Mouse (Mus musculus): ENCODE results near the gene Gpr161.

Gpr161 gene

DNA sequence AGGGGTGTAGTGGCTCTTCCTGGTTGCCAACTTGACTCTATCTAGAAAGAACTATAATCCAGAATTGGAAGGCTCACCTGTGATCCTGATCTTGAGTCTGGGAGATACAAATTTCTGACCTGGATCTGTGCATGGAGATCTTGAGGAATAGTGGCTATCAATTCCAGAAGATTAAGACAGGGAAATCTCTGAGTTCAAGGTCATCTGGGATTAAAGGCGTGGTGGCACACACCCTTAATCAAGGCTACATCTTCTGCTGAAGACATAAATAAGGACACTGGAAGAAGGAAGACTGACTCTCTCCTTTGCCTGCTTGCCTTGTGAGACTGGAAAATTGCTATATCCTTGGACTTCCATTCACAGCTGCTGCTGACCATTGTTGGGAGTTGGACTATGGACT, at the start of gene Gpr161:
TSS of gene Gpr161 (plus strand) at position 301 of the 400 bp plus-strand sequence.
- DNase-seq (ENCODE audit: low spot score in 2 of 2), result no peak

DNA sequence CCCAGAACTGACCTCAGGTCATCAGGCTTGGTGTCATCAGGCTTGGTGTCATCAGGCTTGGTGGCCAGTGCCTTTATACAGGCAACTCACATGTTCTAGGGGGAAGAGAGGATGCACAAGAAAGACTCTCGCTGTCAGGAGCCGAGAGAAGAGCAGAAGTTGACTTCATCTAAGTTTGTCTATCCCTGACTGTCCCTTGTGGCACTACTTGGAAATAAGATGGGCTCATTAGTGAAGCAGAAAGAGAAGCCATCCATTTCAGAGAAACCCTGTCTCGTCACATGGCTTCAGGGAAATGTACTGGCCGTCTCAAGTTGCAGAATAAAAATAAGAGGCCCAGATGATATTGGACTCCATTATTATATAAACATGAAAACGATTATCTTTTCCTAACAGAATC, 49.0 kb upstream of the Gpr161 start:
- DNase-seq (ENCODE audit: low spot score in 2 of 2), result no peak

- DNase-seq (ENCODE audit: low spot score in 2 of 2), result no peak
These were observed 48.5 kb upstream of the Gpr161 start for GRCm38 (mm10) chr1:165247085-165247484.

DNA sequence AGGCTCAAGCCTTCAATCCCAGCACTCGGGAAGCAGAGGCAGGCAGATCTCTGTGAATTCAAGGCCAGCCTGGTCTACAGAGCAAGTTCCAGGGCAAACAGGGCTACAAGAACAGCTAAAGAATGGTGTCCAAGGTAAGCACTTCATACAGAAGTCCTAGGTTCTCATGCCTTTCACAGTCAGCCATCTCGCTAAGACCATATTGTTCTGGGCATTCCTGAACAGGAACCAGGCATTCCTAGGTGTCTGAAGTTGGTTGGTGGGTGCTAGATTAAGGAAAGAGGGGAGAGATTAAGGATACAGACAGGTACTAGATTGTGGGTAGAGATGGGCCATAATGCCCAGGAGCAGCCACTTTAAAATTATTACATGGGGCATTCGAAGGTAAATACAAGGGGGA, 47.8 kb upstream of the Gpr161 start:
- DNase-seq (ENCODE audit: low spot score in 2 of 2), result no peak

DNA sequence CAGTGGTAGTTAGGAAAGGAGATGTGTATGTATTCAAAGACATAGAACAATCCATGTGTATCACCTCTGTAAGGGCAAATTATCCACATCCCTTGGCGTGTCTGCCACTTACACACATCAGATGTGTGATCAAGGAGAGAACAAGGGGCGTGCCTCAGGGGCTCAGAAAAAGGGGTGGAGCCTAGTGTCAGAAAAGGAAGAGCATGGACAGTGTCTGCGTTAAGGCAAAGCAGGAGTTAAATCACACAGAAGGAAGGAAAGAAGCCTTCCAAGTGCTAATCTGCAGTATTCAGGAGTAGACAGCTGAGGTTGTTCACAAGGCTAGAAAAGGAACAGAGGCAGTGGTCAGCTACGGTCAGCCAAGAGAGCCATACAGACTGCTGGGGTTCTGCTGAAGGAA, 46.7 kb upstream of the Gpr161 start:
- DNase-seq (ENCODE audit: low spot score in 2 of 2), result no peak

DNA sequence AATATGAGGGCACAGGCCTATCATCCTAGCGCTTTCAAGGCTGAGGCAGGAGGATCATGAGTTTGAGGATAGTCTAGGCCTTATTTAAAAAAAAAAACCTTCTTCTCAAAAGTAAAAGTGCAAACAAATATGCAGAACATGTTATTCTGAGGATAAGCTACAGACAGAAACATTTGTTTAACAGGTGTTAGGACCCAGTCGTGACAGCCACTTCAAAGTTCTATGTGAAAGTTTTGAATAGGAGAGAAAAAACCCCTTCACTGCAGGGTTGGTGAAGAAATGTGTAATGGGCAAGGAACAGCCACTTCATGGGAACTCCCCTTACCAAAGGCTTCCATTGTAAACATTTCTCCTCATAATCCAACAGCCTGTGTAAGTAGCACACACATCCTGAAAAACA, 45.0 kb upstream of the Gpr161 start:
- DNase-seq (ENCODE audit: low spot score in 2 of 2), result no peak

DNA sequence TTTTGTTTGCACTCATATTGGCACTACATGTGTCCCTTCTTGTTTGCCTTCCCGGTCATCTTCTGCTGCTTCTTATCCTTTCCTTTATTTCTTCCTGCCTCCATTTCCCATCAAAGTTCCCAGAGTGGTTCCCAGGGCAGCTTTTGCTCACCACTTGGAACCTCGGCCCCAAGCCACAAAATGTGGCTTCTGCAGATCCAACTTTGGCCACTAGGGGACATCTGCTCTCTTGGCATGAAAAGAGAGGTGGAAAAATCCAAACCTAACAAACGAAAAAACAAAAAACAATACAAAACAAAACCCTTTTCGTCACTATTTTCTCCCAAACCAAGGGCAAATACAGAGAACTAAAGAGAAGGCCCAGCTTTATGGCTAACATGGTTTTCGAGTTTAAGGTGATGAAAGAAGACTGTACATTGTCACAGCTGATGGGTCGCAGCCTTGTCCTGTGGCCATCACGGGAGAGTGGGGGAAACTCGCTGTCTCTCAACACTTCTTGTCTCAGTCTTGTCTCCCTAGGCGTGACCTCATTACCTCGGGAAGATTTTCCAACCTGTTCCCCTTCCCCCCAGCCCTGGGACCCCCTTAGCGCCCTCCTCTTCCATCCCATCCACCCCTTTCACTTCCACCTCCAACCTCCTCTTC, 43.4 kb upstream of the Gpr161 start:
- peak; percentile 37 to 74 for DNase-seq (ENCODE audit: low spot score in 2 of 2)

GRCm38 (mm10) chr1:165274946-165275345, 20.6 kb upstream of the Gpr161 start:
- DNase-seq (ENCODE audit: low spot score in 2 of 2), result no peak

DNA sequence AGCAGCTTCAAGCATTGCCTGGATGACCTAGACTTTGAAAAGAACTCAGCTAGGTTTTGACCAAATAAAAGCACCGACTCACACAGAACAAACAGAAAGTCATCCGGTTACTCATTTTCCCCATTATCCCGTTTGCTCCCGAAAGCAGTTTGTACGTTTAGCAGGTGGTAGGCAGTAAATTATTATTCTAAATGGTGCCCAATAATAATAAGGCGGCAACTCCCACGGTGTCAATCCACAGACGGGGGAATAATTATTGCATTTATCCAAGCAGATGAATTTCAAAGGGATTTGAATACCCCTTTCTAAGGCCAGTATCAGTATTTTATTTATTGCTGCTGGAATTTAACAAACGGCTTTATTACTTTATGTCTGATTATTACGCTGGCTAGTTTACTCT, 14.8 kb upstream of the Gpr161 start:
- no peak for DNase-seq (ENCODE audit: low spot score in 2 of 2)

DNA sequence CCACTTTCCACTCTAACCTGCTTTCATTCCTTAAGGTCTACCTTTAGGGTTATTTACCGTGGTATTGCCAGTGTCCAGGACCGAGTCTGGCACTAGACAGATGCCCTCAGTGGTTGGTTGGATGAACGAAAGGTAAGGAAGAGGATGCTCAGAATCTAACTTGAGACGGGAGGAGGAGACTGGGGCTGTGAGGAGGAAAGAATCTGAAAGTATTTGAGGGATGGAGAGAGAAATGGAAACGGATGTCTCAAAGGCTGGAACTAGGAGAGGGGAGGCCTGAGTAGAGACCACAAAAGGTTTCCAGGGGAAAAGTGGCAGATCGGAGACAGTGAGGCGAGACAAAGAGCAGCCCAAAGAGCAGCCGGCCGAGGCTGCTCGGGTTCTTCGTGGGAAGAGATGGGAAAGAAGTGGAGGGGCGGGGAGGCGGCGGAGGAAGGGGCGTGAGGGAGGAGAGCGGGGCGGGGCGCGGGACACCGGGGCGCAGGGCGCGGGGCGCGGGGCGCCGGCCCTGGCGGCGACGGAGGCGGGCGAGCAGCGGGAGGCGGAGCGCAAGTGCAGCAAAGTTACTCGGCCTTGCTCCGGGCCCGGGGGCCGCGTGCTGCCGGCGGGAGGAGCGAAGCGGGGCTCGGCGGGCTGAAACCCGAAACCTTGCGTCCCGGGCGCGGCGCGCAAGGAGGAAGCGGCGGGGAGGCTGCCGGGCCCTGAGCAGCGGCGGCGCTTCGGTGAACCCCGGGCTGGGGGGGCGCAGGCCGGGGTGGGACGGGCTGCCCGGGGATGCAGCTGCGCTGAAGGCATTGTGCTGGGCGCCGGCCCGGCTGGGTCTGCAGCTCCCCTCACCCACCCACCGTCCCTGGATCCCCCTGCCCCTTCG, 14.0 kb upstream of the Gpr161 start:
- DNase-seq (ENCODE audit: low spot score in 2 of 2), result peak in 1 of 2 experiments; percentile 51

- no peak for DNase-seq (ENCODE audit: low spot score in 2 of 2)
These were observed 13.2 kb upstream of the Gpr161 start for GRCm38 (mm10) chr1:165282222-165282966.

GRCm38 (mm10) chr1:165282967-165283345, 12.6 kb upstream of the Gpr161 start:
- DNase-seq (ENCODE audit: low spot score in 2 of 2), result no peak

DNA sequence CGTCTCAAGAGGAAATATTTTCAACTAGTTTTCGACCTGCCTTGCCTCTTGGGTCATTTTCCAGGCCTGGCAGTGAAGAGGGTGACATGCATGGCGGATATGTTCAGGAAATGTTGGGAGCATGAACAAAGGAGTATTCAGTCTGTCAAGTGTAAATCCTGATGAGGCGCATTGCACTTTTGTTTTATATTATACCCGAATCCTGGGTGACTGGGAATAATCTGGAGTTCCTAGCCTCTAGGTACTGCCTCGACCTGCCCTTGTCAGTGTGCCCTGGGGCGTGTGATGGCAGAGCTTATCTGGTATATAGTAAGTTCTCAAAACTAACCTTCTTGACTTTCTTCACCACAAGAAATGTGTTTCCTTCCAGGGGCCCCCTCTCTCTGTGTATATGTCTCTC, 11.5 kb upstream of the Gpr161 start:
- no peak for DNase-seq (ENCODE audit: low spot score in 2 of 2)

DNA sequence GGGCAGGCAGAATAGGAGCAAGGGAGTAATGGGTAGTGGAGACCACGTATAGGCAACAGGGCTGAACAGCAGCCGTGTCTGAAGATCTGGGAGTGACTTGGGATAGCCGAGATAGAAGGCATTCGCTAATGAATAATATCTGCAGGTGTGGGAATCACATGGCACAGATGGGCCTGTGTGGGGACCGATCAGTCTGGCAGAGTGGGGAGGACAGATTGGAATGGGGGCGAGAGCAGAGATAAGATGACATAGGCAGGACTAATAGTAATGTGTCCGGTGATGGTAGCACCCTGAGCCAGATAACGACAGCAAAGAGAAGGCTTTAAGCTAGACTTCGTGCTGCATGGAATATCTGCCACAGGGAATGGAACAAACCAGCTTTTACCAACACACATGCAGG, 7.4 kb upstream of the Gpr161 start:
- DNase-seq (ENCODE audit: low spot score in 2 of 2), result no peak

DNA sequence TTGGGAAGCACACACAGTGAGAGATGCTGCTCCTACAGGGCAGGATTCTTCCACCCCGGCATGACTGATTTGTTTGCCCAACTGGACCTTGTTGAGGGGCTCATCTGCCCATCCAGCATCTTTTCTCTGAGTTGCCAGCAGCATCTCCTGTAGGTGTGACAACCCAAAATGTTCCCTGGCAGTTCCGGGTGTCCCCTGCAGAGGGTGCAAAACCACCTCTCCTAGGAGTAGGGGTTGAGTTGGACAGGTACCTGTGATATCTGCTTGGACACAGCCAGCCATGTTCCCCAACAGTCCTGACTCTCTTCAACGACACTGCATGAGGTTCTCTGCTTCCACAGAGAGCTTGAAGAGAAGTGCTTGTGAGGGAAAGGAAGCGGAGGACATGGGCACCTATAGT, 5.8 kb upstream of the Gpr161 start:
- DNase-seq (ENCODE audit: low spot score in 2 of 2), result peak; percentile 16 to 64

DNA sequence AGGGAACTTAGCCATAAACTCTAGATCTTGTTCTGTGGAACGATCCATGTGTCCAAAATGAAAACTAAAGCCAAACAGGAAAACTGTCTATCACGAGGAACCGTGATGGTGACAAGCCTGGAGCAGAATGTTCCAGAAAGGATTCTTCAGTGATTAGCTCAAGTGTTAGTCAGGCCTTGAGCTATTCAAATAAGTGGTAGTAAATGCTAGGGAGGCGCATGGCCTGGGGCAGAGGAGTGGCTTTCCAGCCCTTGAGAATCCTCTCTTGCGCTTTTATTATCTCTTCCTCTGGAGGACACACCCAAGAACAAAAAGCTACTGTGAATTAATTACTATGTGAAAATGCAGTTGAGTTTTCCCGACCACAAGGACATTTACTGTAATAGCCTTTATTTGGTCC, 4.0 kb upstream of the Gpr161 start:
- no peak for DNase-seq (ENCODE audit: low spot score in 2 of 2)

DNA sequence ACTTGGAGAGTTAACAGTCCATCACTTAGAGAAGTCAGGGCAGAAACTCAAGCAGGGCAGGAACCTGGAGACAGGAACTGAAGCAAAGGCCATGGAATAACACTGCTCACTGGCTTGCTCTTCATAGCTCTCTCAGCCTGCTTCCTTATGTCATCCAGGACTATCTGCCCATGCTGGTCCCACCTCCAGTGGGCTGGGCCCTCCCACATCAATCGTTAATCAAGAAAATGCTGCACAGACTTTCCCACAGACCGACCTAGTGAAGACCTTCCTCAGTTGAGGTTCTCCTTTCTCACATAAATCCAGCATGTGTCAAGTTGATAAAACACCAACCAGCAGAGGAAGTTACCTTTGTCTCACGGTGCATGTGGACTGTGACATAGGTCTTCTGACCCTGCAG, 5.5 kb downstream of the Gpr161 start:
- no peak for DNase-seq (ENCODE audit: low spot score in 2 of 2)

- no peak for DNase-seq (ENCODE audit: low spot score in 2 of 2)
These were observed 6.0 kb downstream of the Gpr161 start for GRCm38 (mm10) chr1:165301567-165301966.

DNA sequence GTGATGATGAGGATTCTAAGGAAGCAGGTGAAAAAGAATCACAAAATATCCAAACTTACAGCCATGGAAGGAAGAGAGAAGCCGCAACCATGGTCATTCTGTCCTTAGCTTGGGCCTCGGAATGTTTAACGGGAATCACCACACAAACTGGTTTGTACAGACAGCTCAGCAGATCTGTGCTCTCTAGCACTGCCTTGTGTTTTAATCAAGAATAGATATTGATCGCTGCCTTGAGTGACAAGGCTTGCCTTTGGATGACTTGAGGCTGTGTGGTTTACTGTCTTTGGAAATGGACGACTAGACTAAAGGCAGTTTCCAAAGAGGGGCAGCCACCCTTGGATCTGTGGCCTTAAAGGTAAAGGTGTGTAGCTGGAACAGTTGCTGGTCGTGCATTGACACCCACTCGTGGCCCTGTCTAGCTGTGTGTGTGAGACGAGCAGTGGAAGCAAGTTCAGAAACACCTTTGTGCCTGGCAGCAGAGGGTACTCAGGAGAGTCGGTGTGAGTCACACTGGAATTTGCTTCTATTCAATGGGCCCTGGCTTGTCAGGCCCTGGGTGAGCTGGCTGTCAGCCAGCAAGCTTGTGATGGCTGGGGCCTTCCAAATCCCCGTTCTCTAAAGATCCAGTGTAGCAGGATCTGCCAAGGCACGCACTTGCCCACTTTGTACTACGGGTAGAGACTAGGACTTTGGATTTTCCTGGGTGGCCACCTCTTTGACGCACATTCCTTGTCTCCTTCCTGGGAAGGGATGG, 7.0 kb downstream of the Gpr161 start:
- DNase-seq (ENCODE audit: low spot score in 2 of 2), result no peak

GRCm38 (mm10) chr1:165303209-165303608, 7.6 kb downstream of the Gpr161 start:
- no peak for DNase-seq (ENCODE audit: low spot score in 2 of 2)

DNA sequence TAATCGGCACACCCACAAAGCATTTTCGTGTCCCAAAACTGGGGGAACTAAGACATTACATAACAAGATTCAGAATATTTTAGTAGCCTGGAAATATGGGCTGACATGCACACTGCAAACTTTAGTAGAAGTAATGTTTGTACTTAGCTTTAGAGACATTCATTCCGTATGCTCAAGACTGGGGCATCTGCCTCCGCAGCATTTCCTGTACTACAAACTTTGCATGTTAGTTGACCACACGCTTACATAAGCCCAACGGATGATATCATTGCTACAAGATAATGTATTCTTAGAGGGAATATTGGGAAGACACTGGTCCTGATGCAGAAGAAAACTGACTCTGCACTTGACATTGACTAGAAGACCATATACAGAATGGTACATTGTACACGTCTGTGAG, 8.8 kb downstream of the Gpr161 start:
- no peak for DNase-seq (ENCODE audit: low spot score in 2 of 2)

DNA sequence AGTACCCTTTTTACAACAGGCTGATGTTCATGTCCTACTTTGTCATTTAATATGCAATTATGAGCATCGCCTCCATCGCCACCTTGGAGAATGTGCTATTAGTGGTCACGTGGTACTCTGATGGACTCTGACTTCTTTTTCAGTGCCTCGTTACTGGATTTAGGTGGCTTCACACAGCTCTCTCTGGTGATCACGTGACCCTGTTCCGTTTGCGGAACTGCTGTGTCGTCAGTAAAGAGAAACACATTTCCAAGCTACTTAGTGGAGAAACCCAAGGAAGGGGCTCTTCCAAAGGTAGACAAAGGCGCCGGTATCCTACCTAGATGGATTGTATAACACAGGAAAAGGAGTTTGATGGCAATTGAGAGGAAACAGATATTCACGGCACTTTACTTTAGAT, 12.6 kb downstream of the Gpr161 start:
- DNase-seq (ENCODE audit: low spot score in 2 of 2), result no peak

All from spleen, postnatal 10 days (tissue).